9 mouse cellular contexts compared by ENCODE assay signal in the genomic region with DNA sequence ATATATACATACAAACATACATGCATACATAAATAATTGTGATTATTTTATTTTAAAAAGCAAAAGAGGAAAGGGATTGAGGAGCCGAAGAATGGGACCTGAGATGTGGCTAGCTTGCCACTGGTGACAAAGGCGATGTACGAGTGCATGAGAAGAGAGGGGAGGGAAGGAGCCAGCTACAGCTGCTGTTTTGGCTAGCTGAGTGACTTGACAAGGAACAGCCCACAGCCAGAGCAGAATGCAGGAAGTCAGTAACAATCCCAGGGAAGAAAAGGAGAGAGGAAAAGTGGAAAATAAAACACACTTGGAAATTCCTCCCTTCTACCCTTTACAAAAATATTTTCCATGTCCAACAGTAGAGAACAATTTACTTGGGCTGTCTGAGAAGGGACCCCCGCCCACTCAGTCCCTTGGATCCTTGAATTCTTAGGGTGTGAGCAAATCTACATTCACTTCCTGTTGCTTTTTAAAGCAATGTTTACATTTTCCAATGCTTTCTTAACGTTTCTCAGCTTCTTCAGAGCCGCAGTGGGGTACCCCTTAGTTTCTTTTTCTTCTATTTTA.
DNase-seq lines count a peak whose midpoint lies in the region; TF ChIP-seq lines count a peak whose summit lies in the region.
"Had no signal": no experiment of that assay in that cellular context is flagged by ENCODE, and none has a peak within 500 bp of the region (broad histone marks: within the 10 kb centered on the region; RNA-seq: fewer than 3 reads in every experiment).

No protein-coding gene starts in this region.

- TF ChIP-seq POLR2A in bone marrow macrophage, adult 2 months (IDR thresholded peaks at IDR 0.05; ENCODE audit: borderline replicate concordance, low read depth, low read length) = no peak

- H3K4me1 ChIP-seq in bone marrow macrophage, adult 2 months (ENCODE audit: control insufficient read depth, insufficient read depth, low read length) = peaks cover 26% of the 10 kb centered on the region

- no peak for TF ChIP-seq CTCF in bone marrow macrophage, adult 2 months (IDR thresholded peaks at IDR 0.05; ENCODE audit: low read depth, low read length)

- intact Hi-C loops in heart, postnatal 36 days (cut with DNase I) = no loop called here
- intact Hi-C loops in gastrocnemius, postnatal 36 days (cut with DNase I) = no loop called here

- H3K27ac ChIP-seq in bone marrow macrophage, adult 2 months (ENCODE audit: insufficient read depth, low read depth, low read length) = 0 out of 2 replicates have a peak overlapping the region, but pooled peaks have one; percentile 15

- peak; percentile 94 for DNase-seq in heart, adult 11 months
- no peak for DNase-seq in heart, postnatal 36 days
- DNase-seq in heart, adult 9 months (ENCODE audit: low spot score in 2 of 2) = peak; percentile 51 to 52
- DNase-seq in kidney, postnatal 4 days = peak; percentile 39 to 57
- DNase-seq in adrenal gland, adult 2 months = no peak
- no peak for DNase-seq in layer of hippocampus, postnatal 36 days
- no peak for DNase-seq in gastrocnemius, postnatal 36 days
- DNase-seq: cerebellum, adult 11 months had no signal

- no peak overlapping the region for H3K4me3 ChIP-seq in bone marrow macrophage, adult 2 months (ENCODE audit: insufficient read depth, low read length)

Comparison
In these comparisons a context has a peak if more than half of its experiments do, and no peak if none do; other contexts are left out.
1. DNase-seq: peak in heart, adult 11 months (single experiment), heart, adult 9 months (2 of 2) and kidney, postnatal 4 days (2 of 2); none in heart, postnatal 36 days (0 of 2), adrenal gland, adult 2 months (single experiment), layer of hippocampus, postnatal 36 days (0 of 2) and gastrocnemius, postnatal 36 days (0 of 2).